Mouse (Mus musculus) cerebellum, postnatal 36 days (tissue): Measurements from ENCODE around the gene Ctcfl.
"Not testable (repeated sequence)": the region's sequence is repeated elsewhere in the genome, so short reads cannot be mapped to it uniquely, and the experiment has no call there.

Experiments used
- DNase-seq, 2 experiments: peaks; one replicate each; pipeline ENCODE4 v3.0.0; 2021 to 2022; ENCODE audit warnings: mixed read lengths in 2 of 2

Gene Ctcfl

GRCm38 (mm10) chr2:173138323-173139239, 19.3 kb upstream of the Ctcfl start:
- no peak for DNase-seq

- DNase-seq, result no peak
Measured at GRCm38 (mm10) chr2:173134695-173135094, 15.4 kb upstream of the Ctcfl start.

GRCm38 (mm10) chr2:173132794-173133300, 13.5 kb upstream of the Ctcfl start:
- DNase-seq, result no peak

GRCm38 (mm10) chr2:173132262-173132661, 12.9 kb upstream of the Ctcfl start:
- DNase-seq, result no peak

GRCm38 (mm10) chr2:173129111-173129510, 9.8 kb upstream of the Ctcfl start:
- DNase-seq, result no peak

GRCm38 (mm10) chr2:173126386-173126785, 7.1 kb upstream of the Ctcfl start:
- no peak for DNase-seq

- DNase-seq, result no peak
Measured at GRCm38 (mm10) chr2:173124022-173124735, 4.9 kb upstream of the Ctcfl start.

GRCm38 (mm10) chr2:173120117-173120516, 792 bp upstream of the Ctcfl start:
- not testable (repeated sequence) for DNase-seq

GRCm38 (mm10) chr2:173113796-173114195, 5.5 kb downstream of the Ctcfl start:
- not testable (repeated sequence) for DNase-seq

DNA sequence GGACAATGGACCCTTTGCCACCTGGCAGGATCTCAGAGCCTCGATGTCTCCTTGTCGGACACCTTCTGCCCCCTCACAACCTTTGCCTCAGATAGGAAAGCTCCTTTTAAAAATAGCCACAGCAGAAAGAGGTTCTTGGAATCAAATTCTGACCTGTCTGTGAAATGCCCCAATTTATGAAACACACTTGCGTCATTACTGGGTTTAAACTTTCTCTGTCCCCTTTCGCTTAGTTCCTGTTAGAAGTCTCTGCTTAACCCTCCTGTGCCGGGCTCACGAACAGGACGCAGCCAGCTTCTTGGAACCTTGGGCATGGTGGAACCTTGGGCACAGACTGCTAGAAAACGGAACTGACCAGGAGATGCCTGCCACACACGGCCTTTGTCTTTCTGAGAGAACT, 8.8 kb downstream of the Ctcfl start:
- DNase-seq, result no peak

GRCm38 (mm10) chr2:173109510-173109909, 9.8 kb downstream of the Ctcfl start:
- no peak for DNase-seq

GRCm38 (mm10) chr2:173108509-173109190, 10.7 kb downstream of the Ctcfl start:
- no peak for DNase-seq

GRCm38 (mm10) chr2:173106889-173107785, 12.2 kb downstream of the Ctcfl start:
- DNase-seq, result peak; percentile 32 to 58

DNA sequence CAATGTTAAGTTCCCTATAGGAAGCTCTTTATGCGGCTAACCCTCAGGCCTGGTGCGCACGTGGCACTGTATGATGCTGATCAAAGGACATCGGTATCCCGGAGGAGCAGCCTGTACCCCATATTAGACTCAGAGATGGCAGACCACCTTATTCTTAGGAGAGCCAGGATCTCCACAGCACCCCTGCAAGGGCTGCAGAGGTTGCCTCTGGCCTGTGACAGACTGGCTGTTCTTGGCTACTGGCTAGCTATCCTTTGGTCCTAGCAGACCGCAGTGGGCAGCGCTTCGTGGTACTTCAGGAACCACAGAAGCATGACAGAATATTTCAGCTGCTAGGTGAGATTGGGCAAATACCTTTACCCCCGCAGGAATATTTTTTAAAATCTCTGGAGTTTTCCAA, 12.9 kb downstream of the Ctcfl start:
- DNase-seq, result no peak

DNA sequence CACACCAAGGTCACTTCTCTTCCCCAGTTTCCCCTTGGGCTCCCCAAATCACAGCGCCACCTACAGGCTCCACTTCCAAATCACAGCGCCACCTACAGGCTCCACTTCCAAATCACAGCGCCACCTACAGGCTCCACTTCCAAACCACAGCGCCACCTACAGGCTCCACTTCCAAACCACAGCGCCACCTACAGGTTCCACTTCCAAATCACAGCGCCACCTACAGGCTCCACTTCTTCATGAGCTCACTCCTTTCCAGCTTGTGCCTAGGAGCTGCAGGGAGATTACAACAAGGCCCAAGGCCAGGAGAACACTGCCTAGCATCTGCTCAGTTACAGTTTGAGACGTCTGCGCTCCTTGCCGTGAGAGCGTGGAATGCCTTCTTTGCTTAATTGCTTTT, 22.0 kb downstream of the Ctcfl start:
- DNase-seq, result not testable (repeated sequence)

GRCm38 (mm10) chr2:173089437-173089836, 29.9 kb downstream of the Ctcfl start:
- DNase-seq, result peak; percentile 82 to 87

GRCm38 (mm10) chr2:173087405-173087804, 31.9 kb downstream of the Ctcfl start:
- DNase-seq, result peak; percentile 16 to 26

GRCm38 (mm10) chr2:173085763-173086162, 33.6 kb downstream of the Ctcfl start:
- DNase-seq, result no peak

GRCm38 (mm10) chr2:173084871-173085270, 34.5 kb downstream of the Ctcfl start:
- DNase-seq, result no peak

DNA sequence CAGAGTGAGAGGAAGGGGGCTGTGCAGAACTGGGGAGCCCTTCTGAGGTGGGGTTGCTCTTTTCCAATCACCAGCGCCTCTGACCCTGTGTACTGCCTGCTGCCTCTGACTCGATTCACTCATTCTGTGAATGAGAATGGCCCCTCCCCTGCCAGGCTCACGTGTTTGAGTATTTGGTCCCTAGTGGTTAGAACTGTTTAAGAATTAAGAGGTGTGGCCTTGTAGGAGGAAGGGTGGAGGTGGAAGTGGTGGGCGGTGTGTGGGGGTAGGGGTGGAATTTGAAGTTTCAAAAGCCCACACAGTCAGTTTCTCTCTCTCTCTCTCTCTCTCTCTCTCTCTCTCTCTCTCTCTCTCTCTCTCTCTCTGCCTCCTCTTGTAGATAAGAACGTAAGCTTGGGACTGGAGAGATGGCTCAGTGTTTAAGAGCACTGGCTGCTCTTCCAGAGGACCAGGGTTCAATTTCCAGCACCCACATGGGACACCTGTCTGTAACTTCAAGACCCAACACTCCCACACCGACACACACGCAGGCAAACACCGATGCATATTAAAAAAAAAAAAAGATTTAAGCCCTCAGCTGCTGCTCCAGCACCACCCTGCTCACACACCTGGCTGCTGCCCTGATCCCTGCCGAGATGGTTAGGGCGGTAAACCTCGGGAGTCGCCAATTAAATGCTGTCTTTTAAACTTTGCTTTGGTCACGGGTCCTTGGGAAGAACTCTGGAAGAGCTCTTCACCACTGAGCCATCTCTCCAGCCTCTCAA, 35.4 kb downstream of the Ctcfl start:
- no peak for DNase-seq

DNA sequence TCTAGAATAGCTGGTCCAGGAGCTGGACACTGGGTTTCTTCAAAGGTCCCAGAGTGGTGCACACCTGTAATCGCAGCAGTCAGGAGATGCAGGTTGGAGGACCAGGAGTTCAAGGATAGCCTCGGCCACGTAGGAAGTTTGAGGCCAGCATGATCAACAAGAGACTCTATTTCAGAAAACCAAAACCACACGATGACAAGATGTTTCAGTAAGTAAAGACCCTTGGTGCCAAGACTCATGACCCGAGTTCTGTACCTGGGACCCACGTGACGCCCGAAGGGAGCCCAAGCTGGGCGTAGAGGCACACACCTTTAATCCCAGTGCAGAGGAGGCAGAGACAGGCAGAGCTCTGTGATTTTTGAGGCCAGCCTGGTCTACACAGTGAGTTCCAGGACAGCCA, 36.2 kb downstream of the Ctcfl start:
- no peak for DNase-seq
